Mouse (Mus musculus) left cerebral cortex, postnatal 4 days (tissue): ENCODE results near the gene Prdx1. TPM values are rescaled to one million over a fixed set of nuclear protein-coding genes. Genes with fewer than 3 reads are reported as not detected.
A peak's percentile ranks its signal among the peaks of the same experiment; 100 is the strongest.
"Not testable (repeated sequence)": the region's sequence is repeated elsewhere in the genome, so short reads cannot be mapped to it uniquely, and the experiment has no call there.

Experiments
- DNase-seq: peaks from one replicate; pipeline ENCODE4 v3.0.0-alpha.2; 2022
- intact Hi-C: fragments of 180-260 bp; cut with DNase I; formaldehyde crosslinking; loops from one replicate; pipeline ENCODE4 v1.15.1; 2025
- total RNA-seq, 2 experiments: library from RNA; stranded (reverse); gene quantifications; 2 replicates each; pipeline ENCODE4 v1.2.3; 2021

The Prdx1 gene
- total RNA-seq, 2 experiments from 2014 or later: 170 to 191 TPM

- intact Hi-C loops: no loop called here
- no peak for DNase-seq
These were observed 9.3 kb upstream of the Prdx1 start for GRCm38 (mm10) chr4:116676027-116676426.

GRCm38 (mm10) chr4:116677808-116678207 is 7.5 kb upstream of the Prdx1 start:
- intact Hi-C loops: no loop called here
- no peak for DNase-seq

GRCm38 (mm10) chr4:116679141-116679540 is 6.2 kb upstream of the Prdx1 start:
- no peak for DNase-seq
- intact Hi-C loops: no loop called here

GRCm38 (mm10) chr4:116680521-116680920 is 4.8 kb upstream of the Prdx1 start:
- DNase-seq, intact Hi-C loops: not testable (repeated sequence)

GRCm38 (mm10) chr4:116683957-116684356 is 1.4 kb upstream of the Prdx1 start:
- DNase-seq: no peak
- intact Hi-C loops: no loop called here

GRCm38 (mm10) chr4:116684665-116685064 is 679 bp upstream of the Prdx1 start:
- DNase-seq: no peak
- intact Hi-C loops: no loop called here

GRCm38 (mm10) chr4:116687041-116687440 is 1.7 kb downstream of the Prdx1 start:
- no peak for DNase-seq
- intact Hi-C loops: no loop called here

- DNase-seq: no peak
- intact Hi-C loops: no loop called here
These were observed 4.0 kb downstream of the Prdx1 start for GRCm38 (mm10) chr4:116689309-116689876.

- no peak for DNase-seq
- intact Hi-C loops: no loop called here
These were observed 6.8 kb downstream of the Prdx1 start for GRCm38 (mm10) chr4:116692146-116692545.

GRCm38 (mm10) chr4:116693785-116694184 is 8.4 kb downstream of the Prdx1 start:
- DNase-seq: no peak
- intact Hi-C loops: no loop called here

GRCm38 (mm10) chr4:116698693-116699342 is 13.5 kb downstream of the Prdx1 start:
- DNase-seq: no peak
- intact Hi-C loops: no loop called here

- intact Hi-C loops: no loop called here
- no peak for DNase-seq
These were observed 15.6 kb downstream of the Prdx1 start for GRCm38 (mm10) chr4:116700964-116701363.

- peak; percentile 78 for DNase-seq
- intact Hi-C loops: no loop called here
These were observed 18.5 kb downstream of the Prdx1 start for GRCm38 (mm10) chr4:116703804-116704203.

- DNase-seq: no peak
- intact Hi-C loops: no loop called here
These were observed 22.3 kb downstream of the Prdx1 start for GRCm38 (mm10) chr4:116707666-116708065.

GRCm38 (mm10) chr4:116708201-116708764 is 22.9 kb downstream of the Prdx1 start, which contains the start of the genes Mmachc and Ccdc163:
TSS of gene Mmachc (minus strand) at chr4:116708406.
TSS of gene Ccdc163 (plus strand) at chr4:116708509.
- peak; percentile 91 for DNase-seq
- intact Hi-C loops: no loop called here

GRCm38 (mm10) chr4:116708791-116709390 is 23.5 kb downstream of the Prdx1 start:
- intact Hi-C loops: no loop called here
- DNase-seq: no peak

GRCm38 (mm10) chr4:116710154-116710553 is 24.8 kb downstream of the Prdx1 start:
- DNase-seq: no peak
- intact Hi-C loops: no loop called here

GRCm38 (mm10) chr4:116712536-116712935 is 27.2 kb downstream of the Prdx1 start:
- intact Hi-C loops: no loop called here
- no peak for DNase-seq

- DNase-seq: peak; percentile 71
- intact Hi-C loops: loop anchor here (1.0 to 5.0 kb wide), 2 partner anchors 70 to 273 kb away; partner anchors contain the start of gene Urod
These were observed 34.1 kb downstream of the Prdx1 start for GRCm38 (mm10) chr4:116719396-116719795.

- intact Hi-C loops: no loop called here
- DNase-seq: peak; percentile 94
These were observed 35.2 kb downstream of the Prdx1 start, which contains the start of gene Tesk2 for GRCm38 (mm10) chr4:116720343-116721097. TSS of gene Tesk2 (plus strand) at chr4:116720948.

GRCm38 (mm10) chr4:116721098-116721628 is 35.8 kb downstream of the Prdx1 start:
- intact Hi-C loops: no loop called here
- no peak for DNase-seq
